Mouse (Mus musculus) frontal cortex, postnatal 25 days (tissue): ENCODE data around the gene Rnf185.

Source experiments
- DNase-seq, 2 experiments: peaks; one replicate each; pipeline ENCODE4 v3.0.0; 2022; ENCODE audit warnings: low spot score in 2 of 2

Rnf185 gene

DNA sequence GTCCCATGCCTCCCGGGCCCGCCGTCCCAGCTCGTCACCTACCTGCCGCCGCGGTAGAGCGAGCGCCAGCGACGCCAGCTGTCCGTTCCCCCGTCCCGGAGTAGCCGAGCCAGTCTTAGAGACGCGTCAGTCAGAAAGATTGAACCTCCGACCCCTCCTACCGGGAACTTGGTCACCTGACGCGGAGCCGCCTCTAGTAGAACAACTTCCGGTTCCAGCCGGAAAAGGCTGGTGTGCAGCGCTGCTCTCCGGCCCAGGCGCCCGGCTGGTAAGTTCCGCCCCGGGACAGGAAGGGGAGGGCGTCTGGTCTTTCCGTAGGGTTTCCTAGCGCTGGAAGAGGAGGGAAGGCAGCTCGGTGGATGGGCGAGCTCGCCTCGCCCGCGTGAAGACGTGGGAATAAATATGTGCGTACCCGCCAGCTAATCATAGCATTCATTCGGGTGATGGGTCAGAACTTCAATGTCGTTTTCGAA is at the start of gene Rnf185:
Gene Rnf185, minus strand, starts transcription at position 197 of the 473 bp plus-strand sequence.
- DNase-seq, result peak; percentile 75 to 86

DNA sequence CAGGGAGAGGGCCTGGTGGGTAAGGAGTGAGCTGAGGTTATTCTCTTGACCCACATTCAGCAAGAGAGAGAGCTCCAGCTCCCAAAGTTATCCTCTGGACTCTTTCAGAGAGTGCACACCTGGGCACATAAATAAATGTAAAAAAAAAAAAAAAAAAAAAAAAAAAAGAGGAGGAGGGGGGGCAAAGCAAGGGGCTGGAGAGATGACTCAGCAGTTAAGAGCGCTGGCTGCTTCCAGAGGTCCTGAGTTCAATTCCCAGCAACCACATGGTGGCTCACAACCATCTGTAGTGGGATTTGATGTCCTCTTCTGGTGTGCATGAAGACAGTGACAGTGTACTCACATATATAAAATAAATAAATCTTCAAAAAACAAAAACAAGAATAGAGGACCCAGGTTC is 45.1 kb upstream of the Rnf185 start:
- no peak for DNase-seq

DNA sequence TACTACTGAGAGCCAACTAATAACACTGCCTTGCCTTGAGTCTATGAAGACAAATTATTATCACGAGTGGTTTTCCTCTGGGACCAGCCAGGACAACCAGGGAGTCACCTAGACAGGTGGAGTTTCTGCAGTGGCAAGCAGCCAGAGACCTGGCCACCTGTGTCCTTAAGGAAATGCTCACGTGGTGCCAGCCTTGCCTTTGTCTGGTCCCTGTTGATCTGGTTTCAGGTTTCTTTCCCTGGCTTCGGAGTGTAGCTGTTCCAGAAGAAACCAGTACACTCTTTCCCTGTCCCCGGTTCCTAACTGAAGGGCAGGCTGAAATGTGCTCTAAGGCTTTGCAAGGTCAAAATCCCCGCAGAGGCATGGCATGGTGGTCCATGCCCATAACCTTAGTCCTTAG is 44.6 kb upstream of the Rnf185 start:
- no peak for DNase-seq

- no peak for DNase-seq
These were observed 43.3 kb upstream of the Rnf185 start for GRCm38 (mm10) chr11:3495496-3495895.

DNA sequence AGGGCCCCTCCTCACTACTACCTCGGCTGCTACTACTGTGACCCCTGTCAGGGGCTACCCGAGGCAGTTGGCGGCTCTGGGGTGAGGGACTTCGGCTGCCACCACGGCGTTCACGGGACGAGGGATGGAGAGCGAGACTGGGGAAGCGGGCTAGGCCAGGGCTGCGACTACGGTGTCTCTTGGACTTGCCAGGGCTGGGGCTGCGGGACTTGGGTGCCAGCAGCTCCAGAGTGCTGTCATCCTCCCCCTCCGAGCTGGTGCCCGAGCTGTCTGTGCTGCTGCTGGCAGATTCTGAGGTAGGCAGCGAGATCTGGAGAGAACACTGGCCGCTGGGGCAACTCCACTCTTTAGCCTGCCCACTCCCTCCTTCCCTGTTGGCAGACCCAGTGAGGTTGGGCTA is 42.7 kb upstream of the Rnf185 start:
- DNase-seq, result no peak

GRCm38 (mm10) chr11:3492748-3493147 is 40.6 kb upstream of the Rnf185 start:
- DNase-seq, result no peak

- DNase-seq, result no peak
These were observed 36.9 kb upstream of the Rnf185 start for GRCm38 (mm10) chr11:3489036-3489435.

DNA sequence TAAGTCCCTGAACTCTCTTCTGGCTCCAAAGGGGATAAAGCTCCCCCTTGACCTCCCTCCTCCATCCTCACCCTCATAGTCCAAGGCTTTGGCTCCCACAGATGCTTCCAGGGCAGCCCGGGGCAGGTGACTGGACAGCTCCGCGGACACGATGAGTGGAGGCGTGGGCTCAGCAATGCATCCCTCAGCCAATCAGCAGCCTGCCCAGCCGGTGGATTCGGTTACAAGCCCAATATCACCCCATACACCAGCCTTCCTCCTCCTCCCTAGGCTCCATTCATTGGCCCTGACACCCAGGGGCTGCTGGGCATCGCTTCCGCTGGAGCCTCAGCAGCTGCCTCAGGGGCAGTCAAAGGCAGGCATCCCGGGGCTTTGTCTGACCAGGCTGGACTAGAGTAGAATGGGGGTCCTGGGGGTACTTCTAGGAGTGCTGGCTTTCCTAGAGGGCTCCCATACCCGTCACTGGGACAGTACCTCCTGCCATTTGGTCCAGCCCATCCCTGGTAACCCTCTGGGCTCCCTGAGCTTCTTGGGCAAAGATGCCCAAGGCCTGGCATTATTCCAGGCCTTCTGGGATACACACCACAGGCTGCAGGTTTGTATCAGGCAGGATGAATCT is 35.9 kb upstream of the Rnf185 start, which contains the start of gene Pla2g3:
Gene Pla2g3, plus strand, starts transcription at position 333 of the 619 bp plus-strand sequence.
- no peak for DNase-seq

GRCm38 (mm10) chr11:3486349-3486748 is 34.2 kb upstream of the Rnf185 start:
- DNase-seq, result no peak

- no peak for DNase-seq
These were observed 31.9 kb upstream of the Rnf185 start for GRCm38 (mm10) chr11:3483980-3484642.

DNA sequence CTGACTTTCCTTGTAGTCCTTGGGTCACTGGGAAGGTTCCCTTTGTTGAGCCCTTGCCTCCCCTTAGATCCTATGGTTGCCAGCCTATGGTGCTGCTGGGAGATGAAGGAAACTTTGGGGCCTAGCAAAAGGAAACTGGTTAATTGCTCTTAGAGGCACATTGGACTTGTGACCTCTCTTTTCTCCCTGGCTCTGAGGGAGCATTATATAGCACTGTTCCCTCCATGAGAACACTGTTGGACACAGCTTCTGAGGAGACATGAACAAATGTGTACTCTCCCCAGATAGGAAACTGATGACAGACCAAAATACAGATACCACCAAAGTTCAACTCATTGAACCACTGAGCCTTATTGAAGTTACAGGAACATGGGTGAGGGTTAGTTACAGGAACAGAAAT is 23.3 kb upstream of the Rnf185 start:
- no peak for DNase-seq

GRCm38 (mm10) chr11:3474480-3475115 is 22.4 kb upstream of the Rnf185 start:
- DNase-seq, result no peak

DNA sequence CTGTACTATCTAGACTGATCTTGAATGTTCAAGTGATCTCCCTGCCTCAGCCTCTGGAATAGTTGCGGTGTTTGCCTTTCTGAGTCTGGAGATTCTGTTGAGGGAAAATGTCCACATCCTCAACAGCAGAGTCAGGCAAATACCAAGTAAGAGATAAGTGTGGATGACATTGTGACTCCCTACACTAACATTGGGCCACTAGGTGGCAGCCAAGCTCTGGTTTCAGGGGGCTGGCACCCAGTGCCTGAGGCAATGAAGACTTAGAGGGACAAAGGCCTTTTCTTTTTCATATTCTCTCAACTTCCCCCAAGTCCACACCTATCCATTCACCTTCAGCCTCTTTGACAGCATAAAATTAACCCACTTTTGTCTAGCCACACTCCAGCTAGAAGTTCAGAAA is 20.3 kb upstream of the Rnf185 start:
- DNase-seq, result peak; percentile 62 to 82

DNA sequence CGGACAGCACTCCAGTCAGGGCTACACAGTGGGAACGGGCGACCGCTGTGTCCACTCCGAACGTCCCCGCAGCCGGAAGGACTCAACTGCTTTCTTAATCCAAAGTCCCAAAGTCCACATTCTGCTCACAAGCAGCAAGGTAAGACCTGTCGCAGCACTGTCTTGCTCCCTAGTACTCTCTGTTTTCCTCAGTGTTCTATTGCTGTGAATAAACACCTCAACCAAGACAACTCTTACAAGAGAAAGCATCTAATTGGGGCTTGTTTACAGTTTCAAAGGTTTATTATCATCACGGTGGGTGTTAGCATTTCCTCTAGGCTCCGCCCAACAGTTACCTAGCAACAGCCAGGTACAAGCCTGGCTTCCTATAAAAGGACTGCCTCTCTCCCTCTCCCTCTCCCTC is 19.3 kb upstream of the Rnf185 start:
- no peak for DNase-seq

GRCm38 (mm10) chr11:3462846-3463245 is 10.7 kb upstream of the Rnf185 start:
- no peak for DNase-seq

DNA sequence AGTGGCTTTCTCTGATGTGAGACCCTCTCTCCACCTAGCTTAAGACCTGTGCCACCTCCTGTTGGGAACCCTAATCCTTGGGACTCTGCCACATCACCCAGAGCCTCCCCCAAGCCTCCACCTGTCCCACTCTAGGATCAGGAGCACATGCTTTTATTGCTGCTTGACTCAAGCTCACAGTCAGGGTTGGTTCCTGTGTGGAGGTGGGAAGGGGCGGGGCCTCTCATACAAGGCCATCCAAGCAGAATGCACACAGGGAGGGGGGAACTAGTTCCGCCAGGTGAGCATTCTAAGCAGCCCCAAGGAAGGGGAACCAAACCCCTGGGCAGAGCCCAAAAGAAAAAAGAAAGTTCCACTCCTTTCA is 6.9 kb upstream of the Rnf185 start:
- no peak for DNase-seq

GRCm38 (mm10) chr11:3458428-3459104 is 6.4 kb upstream of the Rnf185 start:
- no peak for DNase-seq

DNA sequence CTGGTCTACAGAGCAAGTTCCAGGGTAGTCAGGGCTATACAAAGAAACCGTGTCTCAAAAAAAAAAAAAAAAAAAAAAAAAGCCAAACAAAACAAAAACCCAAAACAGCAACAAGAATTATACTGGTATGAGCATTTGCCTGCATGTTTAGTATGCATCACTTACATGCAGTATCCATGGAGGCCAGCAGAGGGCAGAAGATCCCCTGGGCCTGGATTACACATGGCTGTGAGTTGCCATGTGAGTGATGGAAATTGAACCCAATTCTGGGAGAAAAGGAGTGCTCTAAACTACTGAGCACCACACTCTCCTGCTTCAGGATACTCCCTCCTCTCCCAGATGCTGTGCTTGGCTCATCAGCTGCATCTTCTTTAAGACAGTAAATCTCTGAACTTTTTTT is 4.2 kb upstream of the Rnf185 start:
- peak; percentile 61 to 66 for DNase-seq

GRCm38 (mm10) chr11:3454506-3454905 is 2.3 kb upstream of the Rnf185 start:
- no peak for DNase-seq

DNA sequence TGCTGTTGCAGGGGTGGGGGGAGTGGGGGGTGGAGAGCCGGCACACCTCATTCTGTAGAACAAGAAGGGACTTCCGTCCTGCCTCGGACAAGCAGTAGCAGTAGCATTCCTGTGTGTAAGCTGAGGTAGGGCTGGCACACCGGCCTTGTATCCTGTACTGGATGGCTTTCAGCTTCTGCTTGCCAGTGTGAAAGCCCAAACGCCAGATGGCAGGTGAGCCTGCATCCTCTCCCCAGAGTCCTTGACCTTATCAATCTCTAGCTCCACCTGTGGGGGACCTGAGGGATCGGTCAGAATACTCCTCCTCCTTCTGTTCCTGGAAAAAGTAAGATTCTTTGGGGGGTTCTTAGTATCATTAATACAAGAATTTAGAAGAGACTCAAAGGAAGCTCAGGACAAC is 1.3 kb upstream of the Rnf185 start:
- no peak for DNase-seq

DNA sequence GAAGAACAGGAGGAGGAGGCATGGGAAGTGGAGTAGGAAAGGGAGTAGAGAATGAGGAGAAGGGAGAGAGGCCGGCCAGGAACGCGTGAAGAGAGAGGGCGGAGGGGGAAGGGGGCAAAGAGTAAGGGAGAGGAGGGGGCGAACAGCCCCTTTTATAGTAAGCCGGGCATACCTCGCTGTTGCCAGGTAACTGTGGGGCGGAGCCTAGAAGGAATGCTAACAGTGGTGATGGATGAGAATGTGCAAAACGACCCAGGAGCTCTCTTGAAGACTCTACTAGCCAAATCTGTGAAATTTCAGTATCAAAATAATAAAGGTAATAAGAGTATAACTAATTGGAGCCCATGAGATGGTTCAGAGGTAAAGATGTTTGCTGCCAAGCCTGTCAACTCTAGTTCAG is 606 bp upstream of the Rnf185 start:
- DNase-seq, result no peak

GRCm38 (mm10) chr11:3451701-3452163 is 431 bp downstream of the Rnf185 start:
- no peak for DNase-seq
